Mouse (Mus musculus) kidney, embryonic 16.5 days (tissue): Measurements from ENCODE around the gene Crisp2. TPM values are rescaled to one million over a fixed set of nuclear protein-coding genes. Genes with fewer than 3 reads are reported as not detected.

Experiments
- ATAC-seq: fragments of 200-750 bp; cut with Nextera tagmentation; 2 replicates; pipeline ENCODE4 v1.8.0; 2017; ENCODE audit warnings: moderate TSS enrichment; ENCODE audit not compliant: low FRiP score, low TSS enrichment
- H3K27ac ChIP-seq: fragments of 300-500 bp; sonication (generic); 2 replicates; pipeline ENCODE4 v1.5.1; 2014; ENCODE audit warnings: low read length
- H3K27me3 ChIP-seq: fragments of 300-500 bp; sonication (generic); 2 replicates; pipeline ENCODE4 v1.6.1; 2014; ENCODE audit warnings: low read length, control low read depth, mixed read lengths; ENCODE audit not compliant: insufficient read depth
- H3K36me3 ChIP-seq: fragments of 300-500 bp; sonication (generic); 2 replicates; pipeline ENCODE4 v1.6.1; 2014; ENCODE audit warnings: low read length, control low read depth, mixed read lengths; ENCODE audit not compliant: insufficient read depth
- H3K4me1 ChIP-seq: fragments of 300-500 bp; sonication (generic); 2 replicates; pipeline ENCODE4 v1.6.1; 2014; ENCODE audit warnings: low read length, control low read depth, mixed read lengths; ENCODE audit not compliant: insufficient read depth
- H3K4me2 ChIP-seq: fragments of 300-500 bp; sonication (generic); replicated peaks from 2 replicates; pipeline ENCODE4 v1.6.1; 2014; ENCODE audit warnings: low read depth, low read length
- H3K4me3 ChIP-seq: fragments of 300-500 bp; sonication (generic); 2 replicates; pipeline ENCODE4 v1.5.1; 2014; ENCODE audit warnings: mild to moderate bottlenecking, low read length
- H3K9ac ChIP-seq: fragments of 300-500 bp; sonication (generic); replicated peaks from 2 replicates; pipeline ENCODE4 v1.6.1; 2014; ENCODE audit warnings: low read length
- H3K9me3 ChIP-seq: fragments of 300-500 bp; sonication (generic); 2 replicates; pipeline ENCODE4 v1.6.1; 2016; ENCODE audit warnings: low read length, control low read depth
- WGBS: fragments of 180-500 bp; shearing (Covaris S2); extraction: QIAGEN DNeasy Blood & Tissue Kit; methylation state at CpG from one replicate; pipeline ENCODE4 v1.1.7; 2014; 5-methylcytosine and 5-hydroxymethylcytosine counted together
- polyA plus RNA-seq: library from polyadenylated mRNA; unstranded; fragments of >200 nt; fragmentation: Nextera tagmentation; extraction: Ambion mirVana; gene quantifications from 2 replicates; pipeline ENCODE4 v1.2.1, GENCODE M21; 2015

The Crisp2 gene
- polyA plus RNA-seq: not detected in 2 replicates

- H3K9ac ChIP-seq: no peak within 1 kb of the TSS
- WGBS: 10% methylated on average over 2 of the region's 2 CpGs
- H3K27me3 ChIP-seq: no peaks in the 10 kb centered on the region
- H3K4me1 ChIP-seq: no peaks in the 10 kb centered on the region
- no peak within 1 kb of the TSS for H3K4me3 ChIP-seq
- no peak for ATAC-seq
- H3K36me3 ChIP-seq: no peaks in the 10 kb centered on the region
- H3K4me2 ChIP-seq: no peak within 1 kb of the TSS
- no peaks in the 10 kb centered on the region for H3K9me3 ChIP-seq
- no peak within 1 kb of the TSS for H3K27ac ChIP-seq
These were observed at the start of gene Crisp2 for GRCm38 (mm10) chr17:40806953-40807572. Gene Crisp2, minus strand, starts transcription at chr17:40807003.

- Histone ChIP-seq H3K27me3 (no peaks in the 10 kb centered on the region), H3K9me3 (no peaks in the 10 kb centered on the region)
These were observed 48.3 kb upstream of the Crisp2 start for GRCm38 (mm10) chr17:40855065-40855464.

GRCm38 (mm10) chr17:40837308-40837707 is 30.5 kb upstream of the Crisp2 start:
- H3K9me3 ChIP-seq: no peaks in the 10 kb centered on the region
- ATAC-seq: peak; percentile 61; the same call in 1 of the 2 replicates
- no peak overlapping the region for H3K9ac ChIP-seq
- no peaks in the 10 kb centered on the region for H3K36me3 ChIP-seq
- H3K27me3 ChIP-seq: no peaks in the 10 kb centered on the region
- no peak overlapping the region for H3K27ac ChIP-seq
- no peaks in the 10 kb centered on the region for H3K4me1 ChIP-seq
- no peak overlapping the region for H3K4me2 ChIP-seq
- no peak overlapping the region for H3K4me3 ChIP-seq

More at GRCm38 (mm10) chr17:40855065-40855464, 48.3 kb upstream of the Crisp2 start:
- no peak for ATAC-seq
- H3K4me3 ChIP-seq: no peak overlapping the region
- no peaks in the 10 kb centered on the region for H3K4me1 ChIP-seq
- no peaks in the 10 kb centered on the region for H3K36me3 ChIP-seq
- H3K27ac ChIP-seq: no peak overlapping the region
- H3K4me2 ChIP-seq: no peak overlapping the region
- no peak overlapping the region for H3K9ac ChIP-seq

- 44% methylated on average over 2 of the region's 2 CpGs for WGBS
- no peaks in the 10 kb centered on the region for H3K36me3 ChIP-seq
- H3K9ac ChIP-seq: no peak overlapping the region
- no peak overlapping the region for H3K27ac ChIP-seq
- no peak overlapping the region for H3K4me2 ChIP-seq
- no peak for ATAC-seq
- no peaks in the 10 kb centered on the region for H3K9me3 ChIP-seq
- H3K4me3 ChIP-seq: no peak overlapping the region
- no peaks in the 10 kb centered on the region for H3K4me1 ChIP-seq
- no peaks in the 10 kb centered on the region for H3K27me3 ChIP-seq
These were observed 25.1 kb upstream of the Crisp2 start for GRCm38 (mm10) chr17:40831870-40832269.

- no peaks in the 10 kb centered on the region for H3K27me3 ChIP-seq
- H3K4me1 ChIP-seq: no peaks in the 10 kb centered on the region
- H3K36me3 ChIP-seq: no peaks in the 10 kb centered on the region
- WGBS: 54% methylated on average over 8 of the region's 8 CpGs
- no peak for ATAC-seq
- no peak overlapping the region for H3K4me2 ChIP-seq
- no peak overlapping the region for H3K4me3 ChIP-seq
- no peaks in the 10 kb centered on the region for H3K9me3 ChIP-seq
- H3K27ac ChIP-seq: no peak overlapping the region
- no peak overlapping the region for H3K9ac ChIP-seq
These were observed 17.7 kb upstream of the Crisp2 start for GRCm38 (mm10) chr17:40824549-40824948.

- H3K4me2 ChIP-seq: no peak overlapping the region
- WGBS: 23% methylated on average over 4 of the region's 4 CpGs
- H3K9me3 ChIP-seq: no peaks in the 10 kb centered on the region
- H3K27me3 ChIP-seq: no peaks in the 10 kb centered on the region
- H3K4me3 ChIP-seq: no peak overlapping the region
- H3K9ac ChIP-seq: no peak overlapping the region
- H3K27ac ChIP-seq: no peak overlapping the region
- no peaks in the 10 kb centered on the region for H3K4me1 ChIP-seq
- no peaks in the 10 kb centered on the region for H3K36me3 ChIP-seq
- ATAC-seq: no peak
These were observed 17.0 kb upstream of the Crisp2 start for GRCm38 (mm10) chr17:40823817-40824216.

GRCm38 (mm10) chr17:40821477-40821876 is 14.7 kb upstream of the Crisp2 start:
- Histone ChIP-seq H3K36me3 (no peaks in the 10 kb centered on the region), H3K9me3 (no peaks in the 10 kb centered on the region), H3K4me1 (no peaks in the 10 kb centered on the region), H3K4me2 (no peak overlapping the region), H3K9ac (no peak overlapping the region), H3K27ac (no peak overlapping the region), H3K4me3 (no peak overlapping the region), H3K27me3 (no peaks in the 10 kb centered on the region)
- ATAC-seq: no peak
- 63% methylated on average over 9 of the region's 9 CpGs for WGBS

- H3K27ac ChIP-seq: no peak overlapping the region
- no peaks in the 10 kb centered on the region for H3K27me3 ChIP-seq
- no peak overlapping the region for H3K4me2 ChIP-seq
- 76% methylated on average over 4 of the region's 4 CpGs for WGBS
- H3K9ac ChIP-seq: no peak overlapping the region
- no peaks in the 10 kb centered on the region for H3K4me1 ChIP-seq
- H3K36me3 ChIP-seq: no peaks in the 10 kb centered on the region
- H3K9me3 ChIP-seq: no peaks in the 10 kb centered on the region
- no peak for ATAC-seq
- no peak overlapping the region for H3K4me3 ChIP-seq
These were observed 10.6 kb upstream of the Crisp2 start for GRCm38 (mm10) chr17:40817340-40817943.

- Histone ChIP-seq H3K9ac (no peak overlapping the region), H3K9me3 (no peaks in the 10 kb centered on the region), H3K27ac (no peak overlapping the region), H3K27me3 (no peaks in the 10 kb centered on the region), H3K4me2 (no peak overlapping the region), H3K4me1 (no peaks in the 10 kb centered on the region), H3K36me3 (no peaks in the 10 kb centered on the region), H3K4me3 (no peak overlapping the region)
- no peak for ATAC-seq
- WGBS: 73% methylated on average over 2 of the region's 2 CpGs
These were observed 5.5 kb upstream of the Crisp2 start for GRCm38 (mm10) chr17:40812259-40812658.

- no peak for ATAC-seq
- 82% methylated on average over 1 of the region's 1 CpGs for WGBS
These were observed 4.8 kb upstream of the Crisp2 start for GRCm38 (mm10) chr17:40811560-40811959.

More at GRCm38 (mm10) chr17:40811560-40811959, 4.8 kb upstream of the Crisp2 start:
- Histone ChIP-seq H3K4me2 (no peak overlapping the region), H3K4me1 (no peaks in the 10 kb centered on the region), H3K36me3 (no peaks in the 10 kb centered on the region), H3K27me3 (no peaks in the 10 kb centered on the region), H3K4me3 (no peak overlapping the region), H3K27ac (no peak overlapping the region), H3K9ac (no peak overlapping the region), H3K9me3 (no peaks in the 10 kb centered on the region)
